Mouse (Mus musculus) CH12F3 (cell line): ENCODE measurements around the gene Klf16.

ENCODE experiments used
- in situ Hi-C: fragments of 300-500 bp; cut with MboI; formaldehyde crosslinking; loops from 2 replicates; pipeline ENCODE4 v1.14.3; 2020; ENCODE audit warnings: low sequenced_read_pairs

The Klf16 gene

DNA sequence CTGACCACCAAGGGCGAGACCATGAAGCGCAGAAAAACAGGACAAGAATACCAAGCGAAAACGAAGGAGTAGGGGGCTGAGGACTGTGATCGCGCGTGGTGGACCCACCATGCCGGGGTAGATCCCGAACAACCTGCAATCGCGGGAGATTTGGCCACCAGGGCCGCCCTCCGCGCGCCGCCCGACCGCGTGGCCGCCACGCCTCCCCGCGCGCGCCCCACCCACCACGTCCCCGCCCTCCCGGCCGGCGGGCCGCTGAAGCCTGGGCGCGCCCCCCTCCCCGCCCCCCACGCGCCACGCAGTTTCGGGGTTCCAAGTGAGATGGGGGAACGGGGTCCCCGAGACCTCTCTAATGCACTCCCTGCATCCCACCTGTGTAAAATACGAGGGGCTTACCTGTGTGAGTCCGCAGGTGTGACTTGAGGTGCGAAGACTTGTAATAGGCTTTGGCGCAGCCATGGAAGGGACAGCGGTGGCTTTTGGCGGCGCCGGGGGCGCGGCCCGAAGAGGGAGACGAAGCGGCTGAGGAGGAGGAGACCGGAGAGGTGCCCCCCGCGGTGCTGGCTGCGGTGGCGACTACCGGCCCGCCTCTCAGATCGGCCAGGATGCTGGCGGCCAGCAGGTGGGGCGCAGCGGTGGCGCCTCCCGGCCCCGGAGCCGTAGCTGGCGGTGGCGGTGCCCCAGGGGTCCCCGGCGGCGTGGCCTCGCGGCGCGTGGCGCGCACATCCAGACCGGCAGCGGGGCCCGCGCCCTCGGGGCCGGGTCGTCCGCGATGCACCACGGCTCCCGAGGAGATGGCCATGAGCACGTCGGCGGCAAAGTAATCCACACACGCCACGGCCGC, 548 bp downstream of the Klf16 start:
- in situ Hi-C loops, result loop anchor here (5.0 kb wide), 1 partner anchor 106 kb away; no protein-coding TSS in a partner anchor

DNA sequence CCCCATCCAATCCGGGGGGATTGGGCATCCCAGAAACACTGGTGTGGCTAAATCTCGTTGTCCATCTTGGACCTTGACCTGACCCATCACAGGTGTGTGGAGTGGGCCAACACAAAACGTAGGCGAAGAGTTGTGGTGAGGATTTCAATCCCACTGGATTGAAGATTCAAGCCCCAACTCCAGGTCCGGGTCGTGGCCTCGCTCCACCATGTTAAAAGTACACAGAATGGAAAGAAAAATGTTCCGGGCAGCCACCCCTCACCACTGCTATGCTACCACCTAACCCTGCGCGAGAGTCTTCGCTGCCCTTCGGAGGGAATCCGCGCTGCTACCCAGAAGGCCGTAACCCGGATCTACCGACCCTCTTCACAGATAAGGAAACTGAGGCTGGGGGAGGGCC, 1.2 kb downstream of the Klf16 start:
- in situ Hi-C loops, result loop anchor here (5.0 kb wide), 1 partner anchor 106 kb away; no protein-coding TSS in a partner anchor

DNA sequence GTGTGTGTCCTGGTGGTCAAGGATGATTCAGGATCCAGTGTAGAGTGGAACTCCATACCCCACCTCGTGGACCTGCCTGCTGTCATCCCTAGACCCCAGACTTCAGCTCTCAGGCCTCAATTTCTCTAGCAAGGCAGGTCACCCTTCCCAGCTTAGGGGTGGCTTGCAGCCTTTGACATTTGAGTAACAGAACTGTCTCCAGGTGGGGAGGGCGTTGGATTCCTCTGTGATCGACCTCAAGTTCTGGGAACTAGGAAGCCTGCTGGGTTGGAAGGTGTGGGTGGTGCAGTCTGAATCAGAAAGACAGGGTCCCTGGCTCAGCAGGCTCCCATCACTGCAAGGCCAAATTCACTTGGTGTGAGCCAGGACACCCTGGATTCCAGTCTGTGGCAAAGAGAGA, 2.2 kb downstream of the Klf16 start:
- in situ Hi-C loops, result loop anchor here (5.0 kb wide), 1 partner anchor 107 kb away; no protein-coding TSS in a partner anchor

DNA sequence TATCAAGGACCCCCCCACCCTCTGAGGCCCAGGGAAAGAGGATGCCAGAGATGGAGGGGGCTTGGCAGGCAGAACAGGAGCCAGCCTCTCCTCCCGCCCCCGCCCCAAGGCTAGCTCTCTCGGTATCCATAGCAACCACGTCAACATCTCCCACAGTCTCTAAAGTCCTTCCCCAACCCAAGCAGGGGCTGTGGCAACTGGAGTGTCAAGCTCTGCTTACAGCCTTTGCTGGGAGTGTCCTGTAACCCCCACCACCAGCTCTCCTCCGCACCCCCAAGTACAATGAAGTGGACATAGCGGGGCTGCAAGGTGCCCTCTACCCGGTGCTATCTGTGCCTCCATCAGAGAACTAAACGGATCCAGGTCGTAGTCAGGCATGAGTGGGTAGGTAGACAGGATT, 3.2 kb downstream of the Klf16 start:
- in situ Hi-C loops, result no loop called here

- in situ Hi-C loops, result no loop called here
Observed at GRCm38 (mm10) chr10:80572477-80572876, 4.6 kb downstream of the Klf16 start.

- in situ Hi-C loops, result no loop called here
Observed at GRCm38 (mm10) chr10:80570871-80571836, 6.0 kb downstream of the Klf16 start.

- in situ Hi-C loops, result no loop called here
Observed at GRCm38 (mm10) chr10:80570419-80570818, 6.7 kb downstream of the Klf16 start.

- in situ Hi-C loops, result no loop called here
Observed at GRCm38 (mm10) chr10:80569664-80570066, 7.5 kb downstream of the Klf16 start.

- in situ Hi-C loops, result no loop called here
Observed at GRCm38 (mm10) chr10:80568876-80569275, 8.2 kb downstream of the Klf16 start.

GRCm38 (mm10) chr10:80566375-80567092, 10.6 kb downstream of the Klf16 start:
- in situ Hi-C loops, result no loop called here

GRCm38 (mm10) chr10:80561116-80561944, 15.8 kb downstream of the Klf16 start, which contains the start of gene Rexo1:
Gene Rexo1, minus strand, starts transcription at chr10:80561560.
- in situ Hi-C loops, result no loop called here

DNA sequence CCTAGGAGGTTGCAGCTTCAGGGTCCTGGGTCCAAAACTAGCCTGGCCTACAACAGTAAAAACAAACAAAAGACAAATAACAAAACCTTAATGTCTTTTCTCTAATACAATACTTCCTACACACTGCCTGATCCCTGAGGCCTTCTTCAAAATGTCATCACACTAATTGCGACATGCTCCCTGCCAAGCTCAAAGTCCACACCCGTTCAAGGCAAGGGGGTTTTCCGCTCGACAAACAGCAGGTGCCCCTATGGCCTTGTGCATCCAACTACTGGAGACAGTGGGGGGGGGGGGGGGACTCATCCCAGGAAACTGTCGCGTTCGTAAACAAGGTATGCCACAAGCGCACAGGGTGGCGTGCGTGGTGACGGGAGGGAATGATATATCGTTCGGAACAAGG, 16.5 kb downstream of the Klf16 start:
- in situ Hi-C loops, result no loop called here

GRCm38 (mm10) chr10:80559431-80559830, 17.7 kb downstream of the Klf16 start:
- in situ Hi-C loops, result no loop called here

GRCm38 (mm10) chr10:80557346-80557965, 19.7 kb downstream of the Klf16 start:
- in situ Hi-C loops, result no loop called here

DNA sequence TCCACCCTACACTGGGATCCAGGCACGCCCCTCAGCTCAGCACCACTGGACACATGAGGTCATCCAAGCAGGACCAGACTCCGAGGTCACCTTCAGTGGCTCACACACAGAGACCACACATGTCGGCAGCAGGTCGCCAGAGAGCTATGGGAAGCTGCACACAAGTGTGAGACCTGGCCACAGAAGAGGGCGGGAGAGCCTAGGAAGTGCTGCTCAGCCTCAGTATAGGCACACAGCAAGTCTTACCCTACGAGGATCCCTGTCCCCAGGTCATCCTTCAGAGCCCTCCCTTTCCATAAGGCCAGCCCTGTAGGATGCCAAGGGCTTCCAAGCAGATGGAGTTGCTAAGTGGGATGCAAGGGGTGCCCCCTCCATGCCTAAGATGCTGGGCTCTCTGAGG, 23.1 kb downstream of the Klf16 start:
- in situ Hi-C loops, result loop anchor here (5.0 kb wide), 1 partner anchor 107 kb away; no protein-coding TSS in a partner anchor

- in situ Hi-C loops, result loop anchor here (5.0 kb wide), 1 partner anchor 106 kb away; no protein-coding TSS in a partner anchor
Observed at GRCm38 (mm10) chr10:80553575-80553974, 23.5 kb downstream of the Klf16 start.

- in situ Hi-C loops, result loop anchor here (5.0 kb wide), 1 partner anchor 105 kb away; no protein-coding TSS in a partner anchor
Observed at GRCm38 (mm10) chr10:80552364-80552763, 24.8 kb downstream of the Klf16 start.

DNA sequence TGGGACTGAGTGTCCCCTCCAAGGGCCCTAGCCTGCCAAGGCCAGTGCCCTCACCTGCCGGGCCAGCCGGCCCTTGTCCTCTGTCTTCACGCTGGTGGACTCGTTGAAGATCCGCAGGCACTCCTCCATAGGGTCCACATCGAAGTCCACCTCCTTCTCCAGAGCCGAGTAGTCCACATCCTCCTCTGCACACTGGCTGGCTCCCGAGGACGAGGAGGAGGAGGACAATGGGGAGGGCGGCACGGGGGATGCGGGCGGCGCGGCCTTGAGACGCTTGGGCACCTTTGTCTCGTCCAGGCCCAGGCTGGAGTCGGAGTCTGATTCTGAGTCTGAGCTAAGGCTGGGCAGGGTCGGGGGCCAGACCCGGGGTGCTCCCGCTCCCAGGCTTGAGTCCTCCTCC, 27.8 kb downstream of the Klf16 start:
- in situ Hi-C loops, result no loop called here

- in situ Hi-C loops, result no loop called here
Observed at GRCm38 (mm10) chr10:80548428-80549006, 28.6 kb downstream of the Klf16 start.
